Mouse (Mus musculus): ENCODE results near the gene Prss36. TPM values are rescaled to one million over a fixed set of nuclear protein-coding genes. Genes with fewer than 3 reads are reported as not detected.
"Not testable (repeated sequence)": the region's sequence is repeated elsewhere in the genome, so short reads cannot be mapped to it uniquely, and the experiment has no call there.

Prss36 gene
- total and polyA plus RNA-seq, 3 experiments, result 6.1 to 8.3 (median 7.7) TPM

GRCm38 (mm10) chr7:127897542-127897941 is 49.0 kb downstream of the Prss36 start:
- DNase-seq (ENCODE audit: extremely low read depth), result no peak
- Histone ChIP-seq H3K9ac (ENCODE audit: insufficient read depth, low read depth) (no peak overlapping the region), H3K4me3 (replicated peaks in 1 of 3; ENCODE audit: low read depth in 2 of 3, low read length in 2 of 3, poor library complexity in 1 of 3) (no peak overlapping the region), H3K27ac (ENCODE audit: insufficient read depth, low read depth) (no peak overlapping the region), H3K4me1 (ENCODE audit: control insufficient read depth in 1 of 2, insufficient read depth in 2 of 2) (0 out of 4 replicates have a peak, but pooled peaks cover 0 to 2% of the 10 kb centered on the region in 2 experiments), H3K27me3 (replicated peaks) (no peaks in the 10 kb centered on the region), H3K9me3 (replicated peaks; ENCODE audit: low read length) (peaks cover 3% of the 10 kb centered on the region), H3K36me3 (replicated peaks in 1 of 2; ENCODE audit: control insufficient read depth in 1 of 2, insufficient read depth in 1 of 2, low read length in 1 of 2) (peaks cover 0 to 20% of the 10 kb centered on the region in 2 experiments), H3K79me2 (replicated peaks; ENCODE audit: control insufficient read depth, extremely low read depth, insufficient read depth, poor library complexity, severe bottlenecking) (no peaks in the 10 kb centered on the region), H3K4me2 (ENCODE audit: insufficient read depth, low read depth, poor library complexity, severe bottlenecking) (no peak overlapping the region)
- no peak for TF ChIP-seq CHD1 (IDR thresholded peaks at IDR 0.05; ENCODE audit: low read depth, low read length)
- no peak for TF ChIP-seq RAD21 (IDR thresholded peaks at IDR 0.05; ENCODE audit: low read depth, low read length)
- no peak for TF ChIP-seq E2F4 (IDR thresholded peaks at IDR 0.05; ENCODE audit: insufficient replicate concordance, low read depth, low read length)
- no peak for TF ChIP-seq CTCF (conservative IDR thresholded peaks at IDR 0.05 in 1 of 2, IDR thresholded peaks at IDR 0.05 in 1 of 2; ENCODE audit: low read depth in 2 of 2, low read length in 2 of 2)
- no peak for TF ChIP-seq JUN (IDR thresholded peaks at IDR 0.05; ENCODE audit: insufficient read depth, low read depth, low read length)
- TF ChIP-seq SIN3A (IDR thresholded peaks at IDR 0.05; ENCODE audit: low read length), result no peak
- TF ChIP-seq IRF4 (IDR thresholded peaks at IDR 0.05; ENCODE audit: low read depth, low read length), result no peak
- dilution Hi-C loops (cut with MboI; ENCODE audit: extremely low pct_ligation_motif_present, extremely low pct_unique_long_range_greater_than_20kb, low sequenced_read_pairs) (no loop called here), in situ Hi-C loops (cut with MboI; ENCODE audit: low pct_ligation_motif_present, low pct_unique_long_range_greater_than_20kb, low sequenced_read_pairs) (no loop called here)

- Histone ChIP-seq H3K4me1 (ENCODE audit: control insufficient read depth in 1 of 2, insufficient read depth in 2 of 2) (0 out of 4 replicates have a peak, but pooled peaks cover 0 to 2% of the 10 kb centered on the region in 2 experiments), H3K79me2 (replicated peaks; ENCODE audit: control insufficient read depth, extremely low read depth, insufficient read depth, poor library complexity, severe bottlenecking) (no peaks in the 10 kb centered on the region), H3K36me3 (replicated peaks in 1 of 2; ENCODE audit: control insufficient read depth in 1 of 2, insufficient read depth in 1 of 2, low read length in 1 of 2) (peaks cover 0 to 29% of the 10 kb centered on the region in 2 experiments), H3K4me3 (replicated peaks in 1 of 3; ENCODE audit: low read depth in 2 of 3, low read length in 2 of 3, poor library complexity in 1 of 3) (no peak overlapping the region), H3K27me3 (replicated peaks) (no peaks in the 10 kb centered on the region), H3K4me2 (ENCODE audit: insufficient read depth, low read depth, poor library complexity, severe bottlenecking) (no peak overlapping the region), H3K9me3 (replicated peaks; ENCODE audit: low read length) (peaks cover 3% of the 10 kb centered on the region), H3K27ac (ENCODE audit: insufficient read depth, low read depth) (no peak overlapping the region), H3K9ac (ENCODE audit: insufficient read depth, low read depth) (no peak overlapping the region)
- in situ Hi-C loops (cut with MboI; ENCODE audit: low pct_ligation_motif_present, low pct_unique_long_range_greater_than_20kb, low sequenced_read_pairs) (no loop called here), dilution Hi-C loops (cut with MboI; ENCODE audit: extremely low pct_ligation_motif_present, extremely low pct_unique_long_range_greater_than_20kb, low sequenced_read_pairs) (no loop called here)
- peak; percentile 54 for DNase-seq (ENCODE audit: extremely low read depth)
- peak; percentile 23 for TF ChIP-seq SMC3 (IDR thresholded peaks at IDR 0.05; ENCODE audit: low read depth, low read length)
- peak; percentile 38 for TF ChIP-seq RAD21 (IDR thresholded peaks at IDR 0.05; ENCODE audit: low read depth, low read length)
- TF ChIP-seq CTCF (conservative IDR thresholded peaks at IDR 0.05 in 1 of 2, IDR thresholded peaks at IDR 0.05 in 1 of 2; ENCODE audit: low read depth in 2 of 2, low read length in 2 of 2), result peak; percentile 72 to 75
- TF ChIP-seq RCOR1 (conservative IDR thresholded peaks at IDR 0.05; ENCODE audit: low read depth, low read length), result no peak
- no peak for TF ChIP-seq POLR2AphosphoS2 (IDR thresholded peaks at IDR 0.05; ENCODE audit: low read depth, low read length)
- no peak for TF ChIP-seq UBTF (IDR thresholded peaks at IDR 0.05; ENCODE audit: low read depth, low read length)
Observed at GRCm38 (mm10) chr7:127896384-127896783, 50.1 kb downstream of the Prss36 start.

- DNase-seq (ENCODE audit: extremely low read depth); H3K9ac ChIP-seq (ENCODE audit: insufficient read depth, low read depth); H3K9me3 ChIP-seq (replicated peaks; ENCODE audit: low read length); in situ Hi-C loops (cut with MboI; ENCODE audit: low pct_ligation_motif_present, low pct_unique_long_range_greater_than_20kb, low sequenced_read_pairs); H3K27me3 ChIP-seq (replicated peaks); H3K4me1 ChIP-seq (ENCODE audit: control insufficient read depth in 1 of 2, insufficient read depth in 2 of 2); dilution Hi-C loops (cut with MboI; ENCODE audit: extremely low pct_ligation_motif_present, extremely low pct_unique_long_range_greater_than_20kb, low sequenced_read_pairs); H3K4me3 ChIP-seq (replicated peaks in 1 of 3; ENCODE audit: low read depth in 2 of 3, low read length in 2 of 3, poor library complexity in 1 of 3); H3K79me2 ChIP-seq (replicated peaks; ENCODE audit: control insufficient read depth, extremely low read depth, insufficient read depth, poor library complexity, severe bottlenecking); H3K4me2 ChIP-seq (ENCODE audit: insufficient read depth, low read depth, poor library complexity, severe bottlenecking); H3K27ac ChIP-seq (ENCODE audit: insufficient read depth, low read depth): not testable (repeated sequence)
- peaks cover 0 to 34% of the 10 kb centered on the region in 2 experiments for H3K36me3 ChIP-seq (replicated peaks in 1 of 2; ENCODE audit: control insufficient read depth in 1 of 2, insufficient read depth in 1 of 2, low read length in 1 of 2)
Observed at GRCm38 (mm10) chr7:127895891-127896290, 50.6 kb downstream of the Prss36 start.
